Mouse (Mus musculus) forebrain, embryonic 12.5 days (tissue): ENCODE results near the gene BC051142. TPM values are rescaled to one million over a fixed set of nuclear protein-coding genes. Genes with fewer than 3 reads are reported as not detected.
A peak's percentile ranks its signal among the peaks of the same experiment; 100 is the strongest.

Experiments
- ATAC-seq: fragments of 200-750 bp; cut with Nextera tagmentation; 2 replicates; pipeline ENCODE4 v1.8.0; 2017; ENCODE audit warnings: moderate TSS enrichment; ENCODE audit not compliant: low FRiP score
- H3K27ac ChIP-seq: fragments of 300-500 bp; sonication (generic); 2 replicates; pipeline ENCODE4 v1.5.1; 2016; ENCODE audit warnings: mild to moderate bottlenecking
- H3K27me3 ChIP-seq: fragments of 300-500 bp; sonication (generic); 2 replicates; pipeline ENCODE4 v1.6.1; 2016; ENCODE audit warnings: mild to moderate bottlenecking
- H3K36me3 ChIP-seq: fragments of 300-500 bp; sonication (generic); replicated peaks from 2 replicates; pipeline ENCODE4 v1.6.1; 2016; ENCODE audit warnings: mild to moderate bottlenecking
- H3K4me1 ChIP-seq: fragments of 300-500 bp; sonication (generic); 2 replicates; pipeline ENCODE4 v1.6.1; 2016
- H3K4me2 ChIP-seq: fragments of 300-500 bp; sonication (generic); 2 replicates; pipeline ENCODE4 v1.6.1; 2016; ENCODE audit warnings: mild to moderate bottlenecking, moderate library complexity
- H3K4me3 ChIP-seq: fragments of 300-500 bp; sonication (generic); replicated peaks from 2 replicates; pipeline ENCODE4 v1.5.1; 2016; ENCODE audit warnings: mild to moderate bottlenecking
- H3K9ac ChIP-seq: fragments of 300-500 bp; sonication (generic); 2 replicates; pipeline ENCODE4 v1.6.1; 2016; ENCODE audit warnings: mild to moderate bottlenecking
- H3K9me3 ChIP-seq: fragments of 300-500 bp; sonication (generic); 2 replicates; pipeline ENCODE4 v1.6.1; 2016
- WGBS: fragments of 180-500 bp; shearing (Covaris S2); methylation state at CpG from one replicate; pipeline ENCODE4 v1.1.7; 2016; 5-methylcytosine and 5-hydroxymethylcytosine counted together
- polyA plus RNA-seq: library from polyadenylated mRNA; unstranded; fragments of >200 nt; fragmentation: Nextera tagmentation; extraction: Ambion mirVana; gene quantifications from 2 replicates; pipeline ENCODE4 v1.2.1, GENCODE M21; 2016

Gene BC051142
- polyA plus RNA-seq, 1 experiment from 2014 or later = 2.4 TPM

- no peaks in the 10 kb centered on the region for H3K9me3 ChIP-seq
- no peak overlapping the region for H3K4me2 ChIP-seq
- no peak for ATAC-seq
- H3K4me1 ChIP-seq = no peaks in the 10 kb centered on the region
- no peak overlapping the region for H3K4me3 ChIP-seq
- H3K27ac ChIP-seq = no peak overlapping the region
- WGBS = 86% methylated on average over 7 of the region's 7 CpGs
- H3K27me3 ChIP-seq = no peaks in the 10 kb centered on the region
- no peaks in the 10 kb centered on the region for H3K36me3 ChIP-seq
- H3K9ac ChIP-seq = no peak overlapping the region
These were observed 19.2 kb upstream of the BC051142 start for GRCm38 (mm10) chr17:34379451-34379850.

- no peaks in the 10 kb centered on the region for H3K4me1 ChIP-seq
- WGBS = 71% methylated on average over 11 of the region's 11 CpGs
- H3K27me3 ChIP-seq = 0 out of 2 replicates have a peak, but pooled peaks cover 3% of the 10 kb centered on the region
- no peaks in the 10 kb centered on the region for H3K9me3 ChIP-seq
- H3K9ac ChIP-seq = no peak overlapping the region
- ATAC-seq = no peak
- no peaks in the 10 kb centered on the region for H3K36me3 ChIP-seq
- no peak overlapping the region for H3K27ac ChIP-seq
- H3K4me2 ChIP-seq = no peak overlapping the region
- no peak overlapping the region for H3K4me3 ChIP-seq
These were observed 16.7 kb upstream of the BC051142 start for GRCm38 (mm10) chr17:34381876-34382275.

- H3K27ac ChIP-seq = no peak overlapping the region
- H3K36me3 ChIP-seq = no peaks in the 10 kb centered on the region
- 80% methylated on average over 7 of the region's 7 CpGs for WGBS
- no peak for ATAC-seq
- H3K27me3 ChIP-seq = 0 out of 2 replicates have a peak, but pooled peaks cover 3% of the 10 kb centered on the region
- no peak overlapping the region for H3K9ac ChIP-seq
- no peaks in the 10 kb centered on the region for H3K4me1 ChIP-seq
- no peak overlapping the region for H3K4me2 ChIP-seq
- no peaks in the 10 kb centered on the region for H3K9me3 ChIP-seq
- H3K4me3 ChIP-seq = no peak overlapping the region
These were observed 15.4 kb upstream of the BC051142 start for GRCm38 (mm10) chr17:34383212-34383611.

- Histone ChIP-seq H3K4me2 (no peak overlapping the region), H3K9ac (no peak overlapping the region), H3K27ac (no peak overlapping the region), H3K36me3 (no peaks in the 10 kb centered on the region), H3K27me3 (0 out of 2 replicates have a peak, but pooled peaks cover 3% of the 10 kb centered on the region), H3K4me1 (no peaks in the 10 kb centered on the region), H3K9me3 (no peaks in the 10 kb centered on the region), H3K4me3 (no peak overlapping the region)
- WGBS = 79% methylated on average over 3 of the region's 3 CpGs
- ATAC-seq = no peak
These were observed 13.9 kb upstream of the BC051142 start for GRCm38 (mm10) chr17:34384699-34385098.

GRCm38 (mm10) chr17:34386656-34387055 is 12.0 kb upstream of the BC051142 start:
- H3K4me3 ChIP-seq = no peak overlapping the region
- no peak for ATAC-seq

GRCm38 (mm10) chr17:34388513-34388912 is 10.1 kb upstream of the BC051142 start:
- H3K36me3 ChIP-seq = no peaks in the 10 kb centered on the region
- no peaks in the 10 kb centered on the region for H3K4me1 ChIP-seq
- no peaks in the 10 kb centered on the region for H3K9me3 ChIP-seq
- H3K27ac ChIP-seq = no peak overlapping the region
- no peak overlapping the region for H3K9ac ChIP-seq
- H3K27me3 ChIP-seq = peaks cover 14% of the 10 kb centered on the region
- H3K4me3 ChIP-seq = no peak overlapping the region
- ATAC-seq = no peak
- H3K4me2 ChIP-seq = no peak overlapping the region
- 35% methylated on average over 4 of the region's 4 CpGs for WGBS

More at GRCm38 (mm10) chr17:34386656-34387055, 12.0 kb upstream of the BC051142 start:
- 79% methylated on average over 2 of the region's 2 CpGs for WGBS
- no peaks in the 10 kb centered on the region for H3K36me3 ChIP-seq
- H3K4me1 ChIP-seq = no peaks in the 10 kb centered on the region
- peaks cover 10% of the 10 kb centered on the region for H3K27me3 ChIP-seq
- H3K9ac ChIP-seq = no peak overlapping the region
- H3K4me2 ChIP-seq = no peak overlapping the region
- no peak overlapping the region for H3K27ac ChIP-seq
- H3K9me3 ChIP-seq = no peaks in the 10 kb centered on the region

- peaks cover 11% of the 10 kb centered on the region for H3K27me3 ChIP-seq
- H3K4me1 ChIP-seq = no peaks in the 10 kb centered on the region
- 0 out of 2 replicates have a peak overlapping the region, but pooled peaks have one; percentile 40 for H3K4me3 ChIP-seq
- no peaks in the 10 kb centered on the region for H3K9me3 ChIP-seq
- H3K27ac ChIP-seq = no peak overlapping the region
- no peaks in the 10 kb centered on the region for H3K36me3 ChIP-seq
- 76% methylated on average over 7 of the region's 7 CpGs for WGBS
- no peak overlapping the region for H3K9ac ChIP-seq
- ATAC-seq = no peak
- no peak overlapping the region for H3K4me2 ChIP-seq
These were observed 7.1 kb upstream of the BC051142 start for GRCm38 (mm10) chr17:34391507-34391906.

GRCm38 (mm10) chr17:34392321-34392720 is 6.3 kb upstream of the BC051142 start:
- H3K4me1 ChIP-seq = no peaks in the 10 kb centered on the region
- WGBS = 5% methylated on average over 24 of the region's 24 CpGs
- H3K36me3 ChIP-seq = no peaks in the 10 kb centered on the region
- peaks cover 11% of the 10 kb centered on the region for H3K27me3 ChIP-seq
- H3K9me3 ChIP-seq = no peaks in the 10 kb centered on the region
- peak overlapping the region; percentile 65 for H3K4me2 ChIP-seq
- H3K4me3 ChIP-seq = peak overlapping the region; percentile 40
- ATAC-seq = peak; percentile 58; the same call in 1 of the 2 replicates
- peak overlapping the region; percentile 55 for H3K9ac ChIP-seq
- H3K27ac ChIP-seq = no peak overlapping the region

GRCm38 (mm10) chr17:34397357-34397756 is 1.3 kb upstream of the BC051142 start:
- 73% methylated on average over 5 of the region's 5 CpGs for WGBS
- Histone ChIP-seq H3K9me3 (no peaks in the 10 kb centered on the region), H3K36me3 (no peaks in the 10 kb centered on the region), H3K4me3 (no peak overlapping the region), H3K9ac (no peak overlapping the region), H3K4me1 (peaks cover 10% of the 10 kb centered on the region), H3K27ac (no peak overlapping the region), H3K27me3 (no peaks in the 10 kb centered on the region), H3K4me2 (no peak overlapping the region)
- no peak for ATAC-seq

- Histone ChIP-seq H3K9ac (no peak overlapping the region), H3K4me3 (peak overlapping the region; percentile 58), H3K27me3 (no peaks in the 10 kb centered on the region), H3K36me3 (no peaks in the 10 kb centered on the region), H3K27ac (peak overlapping the region; percentile 97; the same call in 1 of the 2 replicates), H3K9me3 (no peaks in the 10 kb centered on the region), H3K4me1 (peaks cover 10% of the 10 kb centered on the region), H3K4me2 (peak overlapping the region; percentile 64)
- ATAC-seq = peak; percentile 85
- 14% methylated on average over 9 of the region's 9 CpGs for WGBS
These were observed 436 bp upstream of the BC051142 start for GRCm38 (mm10) chr17:34398058-34398710.

- Histone ChIP-seq H3K27me3 (no peaks in the 10 kb centered on the region), H3K4me1 (peaks cover 10% of the 10 kb centered on the region), H3K4me2 (peak overlapping the region; percentile 64), H3K4me3 (peak overlapping the region; percentile 58), H3K36me3 (no peaks in the 10 kb centered on the region), H3K27ac (peak overlapping the region; percentile 97), H3K9ac (peak overlapping the region; percentile 76; the same call in 1 of the 2 replicates), H3K9me3 (no peaks in the 10 kb centered on the region)
- no peak for ATAC-seq
- WGBS = 35% methylated on average over 4 of the region's 4 CpGs
These were observed 735 bp downstream of the BC051142 start for GRCm38 (mm10) chr17:34399394-34399715.

GRCm38 (mm10) chr17:34411117-34411516 is 12.5 kb downstream of the BC051142 start:
- WGBS = 29% methylated on average over 6 of the region's 6 CpGs
- peaks cover 14% of the 10 kb centered on the region; the same call in 1 of the 2 replicates for H3K27me3 ChIP-seq
- no peak overlapping the region for H3K27ac ChIP-seq
- H3K9ac ChIP-seq = no peak overlapping the region
- no peak overlapping the region for H3K4me3 ChIP-seq
- H3K4me2 ChIP-seq = no peak overlapping the region
- no peak for ATAC-seq
- no peaks in the 10 kb centered on the region for H3K9me3 ChIP-seq
- no peaks in the 10 kb centered on the region for H3K4me1 ChIP-seq
- H3K36me3 ChIP-seq = no peaks in the 10 kb centered on the region

GRCm38 (mm10) chr17:34420014-34420413 is 21.4 kb downstream of the BC051142 start:
- H3K4me3 ChIP-seq = no peak overlapping the region
- no peak overlapping the region for H3K4me2 ChIP-seq
- no peaks in the 10 kb centered on the region for H3K27me3 ChIP-seq
- H3K9me3 ChIP-seq = no peaks in the 10 kb centered on the region
- no peaks in the 10 kb centered on the region for H3K36me3 ChIP-seq
- H3K4me1 ChIP-seq = no peaks in the 10 kb centered on the region
- ATAC-seq = no peak
- no peak overlapping the region for H3K27ac ChIP-seq
- no peak overlapping the region for H3K9ac ChIP-seq
- 77% methylated on average over 7 of the region's 7 CpGs for WGBS
